Mouse (Mus musculus): Measurements from ENCODE around the gene Pik3cb. TPM values are rescaled to one million over a fixed set of nuclear protein-coding genes. Genes with fewer than 3 reads are reported as not detected.

Gene Pik3cb
- total RNA-seq, 4 experiments from 2014 or later, result 18.7 to 22.3 (median 19.9) TPM

- DNase-seq, result no peak
Observed at GRCm38 (mm10) chr9:98994103-98994502, 146.3 kb downstream of the Pik3cb start.

- DNase-seq, result no peak
Observed at GRCm38 (mm10) chr9:98987131-98987530, 153.3 kb downstream of the Pik3cb start.

Other genes with a start within 250 kb of the Pik3cb start
- gene 7420426K07Rik, start 237.5 kb downstream of the Pik3cb start, total RNA-seq (2022), result not detected
- 1 to 10 TPM in 2 of 4 experiments, not detected in 2; 3.0 to 3.5 TPM for gene Foxl2, start 185.3 kb downstream of the Pik3cb start, total RNA-seq (2022)
- gene Faim, start 154.2 kb downstream of the Pik3cb start, total RNA-seq (2022), result 10 to 100 TPM; 17.6 to 23.5 (median 20.7) TPM
- gene Gm1123, start 104.9 kb downstream of the Pik3cb start, total RNA-seq (2022), result not detected
- gene Faiml, start 96.6 kb upstream of the Pik3cb start, total RNA-seq (2022), result not detected
- gene Cep70, start 102.7 kb upstream of the Pik3cb start, total RNA-seq (2022), result 10 to 100 TPM in 2 of 4 experiments, 1 to 10 TPM in 2; 8.2 to 18.2 (median 12.7) TPM
- 1 to 10 TPM in 2 of 4 experiments, under 1 TPM in 2; 0.78 to 1.6 (median 1.0) TPM for gene Esyt3, start 217.9 kb upstream of the Pik3cb start, total RNA-seq (2022)

Data from adrenal gland, adult 8-10 months (tissue).